Mouse (Mus musculus) layer of hippocampus, postnatal 25 days (tissue): Measurements from ENCODE around the gene Adig. TPM values are rescaled to one million over a fixed set of nuclear protein-coding genes. Genes with fewer than 3 reads are reported as not detected.
A peak's percentile ranks its signal among the peaks of the same experiment; 100 is the strongest.

Source experiments
- DNase-seq, 2 experiments: peaks; one replicate each; pipeline ENCODE4 v3.0.0; 2022; ENCODE audit warnings: mixed read lengths in 2 of 2, low spot score in 1 of 2; ENCODE audit errors: extremely low spot score in 1 of 2
- total RNA-seq, 2 experiments: library from RNA; stranded (reverse); gene quantifications; 2 replicates each; pipeline ENCODE4 v1.2.3; 2021

Adig gene
- total RNA-seq, 2 experiments from 2014 or later = not detected

DNA sequence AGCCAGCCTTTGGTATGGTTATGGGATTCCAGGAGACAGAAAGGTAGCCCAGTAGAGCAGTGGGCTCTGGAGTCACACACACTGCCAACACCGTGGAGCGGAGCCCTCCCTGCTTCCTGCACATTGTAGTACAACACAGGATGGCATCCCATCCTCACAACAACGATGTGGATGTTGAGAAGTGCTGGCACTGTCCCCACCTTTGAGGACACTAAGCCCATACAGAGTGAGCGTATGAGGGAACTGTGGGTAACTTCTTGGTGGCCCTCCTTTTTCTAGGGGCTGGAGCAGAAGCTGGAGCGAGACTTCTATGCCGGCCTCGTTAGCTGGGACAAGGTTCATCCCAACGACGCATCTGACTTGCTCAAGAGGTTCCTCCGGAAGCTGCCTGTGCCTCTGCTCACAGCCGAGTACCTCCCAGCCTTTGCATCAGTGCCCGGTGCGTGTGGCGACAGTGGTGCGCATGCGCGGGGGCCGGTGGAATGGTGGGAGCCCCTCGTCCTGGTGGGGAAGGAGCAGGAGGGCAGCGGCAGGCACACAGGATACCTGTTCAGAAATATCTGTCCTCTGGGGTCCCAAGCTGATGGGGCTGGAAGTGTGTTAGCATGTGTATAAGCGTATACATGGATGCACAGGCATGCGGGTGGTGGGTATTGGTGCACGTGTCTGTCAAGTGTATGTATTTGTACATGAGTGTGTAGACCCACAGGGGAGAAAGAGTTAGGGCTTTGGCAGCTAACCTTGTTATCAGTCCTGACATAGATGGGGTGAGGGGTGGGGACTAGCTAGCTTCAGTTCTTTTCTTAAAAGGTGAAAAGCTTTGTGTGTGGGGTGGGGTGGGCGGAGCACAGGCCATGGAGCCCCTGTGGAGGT is 37.3 kb downstream of the Adig start:
- DNase-seq = peak in 1 of 2 experiments; percentile 31

DNA sequence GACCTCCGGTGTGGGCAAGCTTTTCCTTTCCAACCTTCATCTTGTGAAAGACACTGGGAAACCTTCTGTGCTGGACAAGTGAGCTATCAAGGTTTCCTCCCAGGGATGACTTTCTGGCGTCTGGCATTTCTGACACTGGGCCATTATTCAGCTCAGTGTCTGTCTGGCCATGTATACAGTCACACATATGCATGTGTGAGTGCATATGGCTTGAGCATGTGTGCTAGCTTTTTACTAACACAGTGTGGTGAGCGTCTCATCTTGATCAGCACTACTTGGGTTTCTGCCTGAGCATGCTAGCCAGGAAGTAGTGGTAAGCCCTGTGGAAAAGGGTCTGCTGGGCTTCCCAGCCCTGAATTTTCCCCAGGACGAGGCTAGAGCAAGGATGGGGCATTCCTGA is 38.9 kb downstream of the Adig start:
- DNase-seq = no peak

DNA sequence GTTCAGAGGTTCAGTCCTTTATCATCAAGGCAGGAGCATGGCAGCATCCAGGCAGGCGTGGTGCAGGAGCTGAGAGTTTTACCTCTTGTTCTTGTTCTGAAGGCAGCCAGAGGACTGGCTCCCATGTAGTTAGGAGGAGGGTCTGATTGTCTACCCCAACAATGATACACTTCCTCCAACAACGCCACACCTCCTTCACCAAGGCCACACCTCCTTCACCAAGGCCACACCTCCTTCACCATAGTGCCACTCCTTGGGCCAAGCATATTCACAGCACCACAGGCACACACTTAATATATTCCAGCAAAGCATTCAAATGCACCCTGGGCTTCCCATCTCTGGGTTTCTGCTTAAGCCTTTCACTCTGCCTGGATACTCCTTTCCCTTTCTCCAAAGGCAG is 42.9 kb downstream of the Adig start:
- no peak for DNase-seq

DNA sequence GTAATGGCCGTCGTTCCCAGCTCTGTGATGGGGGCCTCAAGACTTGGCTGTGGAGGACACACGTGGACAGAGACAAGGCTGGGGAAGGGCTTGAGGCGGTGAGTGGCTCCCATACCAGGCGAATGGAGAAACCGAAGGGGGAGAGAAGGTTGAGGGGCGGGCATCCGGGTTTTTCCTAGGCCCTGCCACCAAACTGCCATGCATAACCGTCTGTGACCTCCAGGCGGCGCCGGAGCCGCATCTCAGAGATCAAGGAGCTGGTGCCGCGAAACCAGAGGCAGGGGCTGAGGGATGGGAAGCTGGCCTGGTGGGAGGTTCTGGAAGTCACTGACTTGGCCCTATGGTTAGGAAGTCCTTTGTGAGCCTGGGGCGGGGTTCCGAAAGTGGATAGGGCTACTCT is 44.3 kb downstream of the Adig start:
- DNase-seq = peak; percentile 72 to 88

DNA sequence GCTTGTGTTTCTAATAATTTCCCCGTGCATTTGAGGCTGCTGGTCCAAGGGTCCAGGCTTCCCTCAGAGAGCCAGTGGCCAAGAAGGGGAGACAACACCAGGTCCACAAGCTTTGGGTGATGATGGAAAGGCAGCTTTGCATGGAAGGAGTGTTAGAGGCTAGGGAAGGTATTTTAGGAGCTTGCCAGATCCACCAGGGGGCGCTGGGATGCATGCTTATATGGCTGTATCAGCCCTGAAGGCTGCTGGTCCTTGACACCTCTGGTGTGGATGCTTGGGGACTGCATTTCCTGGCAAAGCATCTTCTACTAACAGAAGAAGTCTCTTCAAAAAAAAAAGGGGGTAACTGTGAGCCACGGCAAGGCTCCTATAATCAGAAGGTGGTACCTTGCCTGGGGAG is 47.7 kb downstream of the Adig start:
- DNase-seq = peak; percentile 72 to 98

DNA sequence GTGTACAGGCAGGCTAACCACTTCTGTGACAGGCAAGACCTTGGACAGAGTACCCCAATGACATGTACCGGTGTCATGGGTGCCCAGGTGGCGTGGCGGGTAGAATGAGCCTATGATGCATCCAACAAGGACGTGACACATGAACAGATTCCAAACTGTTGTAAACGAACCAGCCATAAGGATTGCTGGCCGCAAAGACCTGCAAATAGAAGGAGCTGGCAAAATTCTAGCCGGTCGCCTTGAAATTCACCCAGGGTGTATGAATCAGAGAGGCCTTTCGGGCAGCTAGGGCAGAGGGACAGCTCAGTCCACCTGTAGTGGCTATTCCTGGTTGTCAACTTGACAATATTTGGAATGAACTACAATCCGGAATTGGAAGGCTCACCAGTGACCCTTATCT is 52.0 kb downstream of the Adig start:
- no peak for DNase-seq

DNA sequence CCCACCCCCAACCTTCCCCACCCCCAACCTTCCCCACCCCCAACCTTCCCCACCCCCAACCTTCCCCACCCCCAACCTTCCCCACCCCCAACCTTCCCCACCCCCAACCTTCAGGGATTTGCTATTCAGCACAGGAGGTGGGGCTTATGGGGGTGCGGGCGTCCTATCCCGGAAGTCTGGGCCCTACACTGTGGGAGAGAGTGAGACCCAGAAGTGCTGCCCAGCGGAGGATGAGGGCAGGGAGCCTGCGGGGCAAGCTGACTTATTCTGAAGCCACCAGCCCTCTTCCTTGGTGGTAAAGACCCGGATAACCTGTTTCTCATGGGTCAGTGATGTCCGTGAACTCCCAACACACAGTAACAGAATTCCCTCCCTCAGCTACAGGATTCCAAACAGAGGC is 52.8 kb downstream of the Adig start:
- no peak for DNase-seq

DNA sequence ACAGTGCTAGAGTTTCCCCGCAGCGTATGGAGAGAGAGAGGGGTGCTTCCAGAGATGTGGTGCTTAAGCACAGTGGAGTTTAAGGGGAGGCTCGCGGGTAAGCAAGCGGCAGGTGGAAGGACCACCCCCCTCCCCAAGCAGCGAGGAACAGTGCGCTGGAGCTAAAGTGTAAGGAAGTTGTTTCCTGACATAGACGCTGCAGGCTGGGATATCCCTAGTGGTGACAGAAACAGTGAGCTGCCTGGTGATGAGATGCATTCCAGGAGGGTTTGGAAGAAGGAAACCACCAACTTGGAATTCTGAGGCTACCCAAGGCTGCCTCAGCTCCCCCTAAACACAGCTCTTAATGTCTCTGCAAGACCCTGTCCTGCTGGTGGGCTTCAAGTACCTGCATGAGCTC is 53.4 kb downstream of the Adig start:
- DNase-seq = no peak

DNA sequence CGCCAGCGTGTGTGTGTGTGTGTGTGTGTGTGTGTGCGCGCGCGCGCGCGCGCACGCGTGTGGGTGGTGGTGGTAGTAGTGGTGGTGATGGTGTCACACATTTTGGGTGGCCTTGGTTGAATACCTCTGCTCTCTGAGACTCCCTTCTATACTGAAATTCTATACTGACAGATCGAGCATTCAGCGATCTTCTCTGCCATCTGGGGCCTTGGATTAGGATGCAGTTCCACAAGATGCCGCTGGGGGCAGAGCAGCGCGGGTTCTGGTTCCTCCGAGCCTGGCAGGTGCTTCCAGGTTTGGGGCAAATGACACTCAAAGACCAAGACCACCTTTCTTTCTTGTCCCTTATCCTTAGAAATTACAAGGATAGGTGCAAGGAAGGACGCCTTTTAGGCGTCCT is 53.8 kb downstream of the Adig start:
- peak; percentile 78 to 89 for DNase-seq

DNA sequence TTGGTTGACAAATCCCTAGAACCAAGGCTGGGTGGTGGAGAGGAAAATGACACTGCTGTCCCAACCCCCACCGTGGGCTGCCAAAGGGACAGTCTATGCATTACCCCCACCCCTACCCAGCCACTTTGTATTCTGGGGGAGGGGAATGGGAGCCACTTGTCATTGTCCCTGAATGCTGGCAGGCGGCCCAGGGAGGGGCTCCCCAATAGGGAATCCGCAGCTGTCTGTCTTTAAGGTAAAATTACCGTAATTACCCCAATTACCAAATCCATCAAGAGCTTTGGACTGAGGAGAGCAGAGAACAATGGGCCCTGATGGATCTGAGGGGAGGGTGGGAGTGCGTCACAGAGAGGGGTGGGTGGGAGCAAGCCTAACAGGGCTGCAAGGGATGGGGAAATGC is 54.3 kb downstream of the Adig start:
- no peak for DNase-seq

Other genes with a start within 250 kb of the Adig start
- not detected for gene Bpi, start 244.5 kb upstream of the Adig start, total RNA-seq
- 1 to 10 TPM; 1.3 to 2.7 TPM for gene Lbp, start 196.1 kb upstream of the Adig start, total RNA-seq
- gene Snhg11, start 127.0 kb upstream of the Adig start, total RNA-seq = 100 to 1,000 TPM; 315 to 544 TPM
- gene Ralgapb, start 92.8 kb upstream of the Adig start, total RNA-seq = 10 to 100 TPM; 87.2 to 87.6 TPM
- gene Arhgap40, start 10.2 kb downstream of the Adig start, total RNA-seq = not detected
- 10 to 100 TPM; 68.3 to 77.6 TPM for gene Slc32a1, start 108.2 kb downstream of the Adig start, total RNA-seq
- 10 to 100 TPM; 10.0 to 10.2 TPM for gene Actr5, start 122.3 kb downstream of the Adig start, total RNA-seq
- gene Ppp1r16b, start 162.8 kb downstream of the Adig start, total RNA-seq = 100 to 1,000 TPM; 138 to 141 TPM